Mouse (Mus musculus): ENCODE results near the gene Gm44511. TPM values are rescaled to one million over a fixed set of nuclear protein-coding genes. Genes with fewer than 3 reads are reported as not detected.
A peak's percentile ranks its signal among the peaks of the same experiment; 100 is the strongest.
"Not testable (repeated sequence)": the region's sequence is repeated elsewhere in the genome, so short reads cannot be mapped to it uniquely, and the experiment has no call there.

The Gm44511 gene
- total and polyA plus RNA-seq, 3 experiments, result not detected

DNA sequence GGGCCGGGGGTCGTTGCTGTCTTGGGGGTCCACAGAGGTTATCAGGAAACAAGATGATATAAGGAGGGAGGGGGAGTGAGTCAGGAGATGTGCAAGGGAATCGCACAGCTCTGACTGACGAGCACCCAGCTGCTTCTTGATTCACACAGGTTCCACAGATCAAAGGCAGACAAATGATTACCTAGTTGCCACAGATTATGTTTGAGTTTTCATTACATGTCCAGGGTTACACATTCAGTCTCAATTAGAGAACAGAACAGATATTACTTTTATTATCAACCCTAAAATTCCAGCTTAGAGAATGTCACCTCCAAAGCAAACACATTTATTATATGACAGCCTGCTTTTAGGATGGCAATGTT, 70.7 kb downstream of the Gm44511 start:
- not testable (repeated sequence) for H3K9ac ChIP-seq (ENCODE audit: control insufficient read depth, low read depth, low read length, poor library complexity, severe bottlenecking); H3K27ac ChIP-seq (ENCODE audit: control insufficient read depth, low read depth, low read length)

DNA sequence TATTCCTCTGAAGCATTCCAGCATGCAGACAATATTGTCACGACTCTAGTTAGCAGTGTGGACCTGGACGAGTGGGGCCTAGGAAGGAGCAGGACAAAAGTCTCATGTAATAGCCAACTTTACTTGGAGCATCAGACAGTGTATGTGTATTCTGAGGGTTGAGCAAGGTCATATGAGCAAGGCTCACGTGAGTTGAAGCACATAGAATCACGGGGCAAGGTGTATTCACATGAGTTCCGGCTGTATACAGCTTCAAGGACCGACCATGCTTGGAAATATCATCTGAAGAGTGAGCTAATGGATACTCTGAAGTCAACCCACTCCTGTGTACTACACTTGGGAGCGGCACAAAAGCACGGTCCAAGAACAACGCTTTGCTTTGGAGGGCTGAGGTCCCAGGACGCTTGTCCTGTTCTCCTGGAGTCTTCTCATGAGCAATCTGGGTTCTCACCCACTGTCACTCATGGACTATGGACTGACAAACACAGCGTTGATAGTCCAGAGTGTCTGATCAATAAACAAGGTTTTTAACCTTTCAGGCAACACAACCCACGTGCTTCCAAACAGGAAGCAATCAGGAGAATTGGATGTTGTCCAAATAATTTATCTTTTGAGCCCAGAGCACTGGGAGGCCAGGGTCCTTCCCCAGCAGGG, 71.2 kb downstream of the Gm44511 start:
- H3K9ac ChIP-seq (ENCODE audit: control insufficient read depth, low read depth, low read length, poor library complexity, severe bottlenecking); DNase-seq (ENCODE audit: low read depth, low spot score); H3K4me3 ChIP-seq (ENCODE audit: control insufficient read depth in 1 of 2, insufficient read depth in 1 of 2, low read depth in 2 of 2, low read length in 2 of 2); H3K27me3 ChIP-seq (ENCODE audit: control insufficient read depth in 1 of 2, insufficient read depth in 2 of 2, low read length in 2 of 2); H3K9me3 ChIP-seq (replicated peaks; ENCODE audit: insufficient read depth, low read length); H3K79me2 ChIP-seq (ENCODE audit: control insufficient read depth, insufficient read depth, low read length, poor library complexity); H3K36me3 ChIP-seq (ENCODE audit: control insufficient read depth in 1 of 2, insufficient read depth in 2 of 2, low read length in 2 of 2); H3K27ac ChIP-seq (ENCODE audit: control insufficient read depth, low read depth, low read length); H3K4me1 ChIP-seq (ENCODE audit: control insufficient read depth in 1 of 2, insufficient read depth in 2 of 2, low read length in 2 of 2): not testable (repeated sequence)

More for the DNA sequence above, 70.7 kb downstream of the Gm44511 start:
- not testable (repeated sequence) for H3K4me3 ChIP-seq (ENCODE audit: control insufficient read depth in 1 of 2, insufficient read depth in 1 of 2, low read depth in 2 of 2, low read length in 2 of 2); H3K9me3 ChIP-seq (replicated peaks; ENCODE audit: insufficient read depth, low read length); H3K36me3 ChIP-seq (ENCODE audit: control insufficient read depth in 1 of 2, insufficient read depth in 2 of 2, low read length in 2 of 2); H3K27me3 ChIP-seq (ENCODE audit: control insufficient read depth in 1 of 2, insufficient read depth in 2 of 2, low read length in 2 of 2); H3K4me1 ChIP-seq (ENCODE audit: control insufficient read depth in 1 of 2, insufficient read depth in 2 of 2, low read length in 2 of 2); DNase-seq (ENCODE audit: low read depth, low spot score); H3K79me2 ChIP-seq (ENCODE audit: control insufficient read depth, insufficient read depth, low read length, poor library complexity)

GRCm38 (mm10) chr6:128754265-128754664, 71.8 kb downstream of the Gm44511 start:
- H3K79me2 ChIP-seq (ENCODE audit: control insufficient read depth, insufficient read depth, low read length, poor library complexity); H3K9me3 ChIP-seq (replicated peaks; ENCODE audit: insufficient read depth, low read length); H3K27ac ChIP-seq (ENCODE audit: control insufficient read depth, low read depth, low read length); H3K4me1 ChIP-seq (ENCODE audit: control insufficient read depth in 1 of 2, insufficient read depth in 2 of 2, low read length in 2 of 2); H3K36me3 ChIP-seq (ENCODE audit: control insufficient read depth in 1 of 2, insufficient read depth in 2 of 2, low read length in 2 of 2); DNase-seq (ENCODE audit: low read depth, low spot score); H3K27me3 ChIP-seq (ENCODE audit: control insufficient read depth in 1 of 2, insufficient read depth in 2 of 2, low read length in 2 of 2): not testable (repeated sequence)
- H3K9ac ChIP-seq (ENCODE audit: control insufficient read depth, low read depth, low read length, poor library complexity, severe bottlenecking), result 0 out of 2 replicates have a peak overlapping the region, but pooled peaks have one; percentile 14
- 0 out of 4 replicates have a peak overlapping the region, but pooled peaks of 1 of the 2 experiments have one; percentile 31 for H3K4me3 ChIP-seq (ENCODE audit: control insufficient read depth in 1 of 2, insufficient read depth in 1 of 2, low read depth in 2 of 2, low read length in 2 of 2)

GRCm38 (mm10) chr6:128753610-128754224, 72.4 kb downstream of the Gm44511 start:
- H3K27ac ChIP-seq (ENCODE audit: control insufficient read depth, low read depth, low read length); H3K36me3 ChIP-seq (ENCODE audit: control insufficient read depth in 1 of 2, insufficient read depth in 2 of 2, low read length in 2 of 2); H3K9ac ChIP-seq (ENCODE audit: control insufficient read depth, low read depth, low read length, poor library complexity, severe bottlenecking); H3K4me1 ChIP-seq (ENCODE audit: control insufficient read depth in 1 of 2, insufficient read depth in 2 of 2, low read length in 2 of 2); H3K79me2 ChIP-seq (ENCODE audit: control insufficient read depth, insufficient read depth, low read length, poor library complexity); H3K9me3 ChIP-seq (replicated peaks; ENCODE audit: insufficient read depth, low read length); H3K4me3 ChIP-seq (ENCODE audit: control insufficient read depth in 1 of 2, insufficient read depth in 1 of 2, low read depth in 2 of 2, low read length in 2 of 2); H3K27me3 ChIP-seq (ENCODE audit: control insufficient read depth in 1 of 2, insufficient read depth in 2 of 2, low read length in 2 of 2): not testable (repeated sequence)
- peak; percentile 45 for DNase-seq (ENCODE audit: low read depth, low spot score)
- TF ChIP-seq CTCF (IDR thresholded peaks at IDR 0.05 in 2 of 3, conservative IDR thresholded peaks at IDR 0.05 in 1 of 3; ENCODE audit: control insufficient read depth in 1 of 3, insufficient read depth in 1 of 3, low read depth in 2 of 3, low read length in 3 of 3, poor library complexity in 1 of 3, severe bottlenecking in 1 of 3), result peak in 2 of 3 experiments; percentile 9 to 36; a peak in 4 of 6 replicates
- peak; percentile 20 for TF ChIP-seq RAD21 (IDR thresholded peaks at IDR 0.05; ENCODE audit: low read depth, low read length)
- peak; percentile 17; the same call in 1 of the 2 replicates for TF ChIP-seq SMC3 (IDR thresholded peaks at IDR 0.05; ENCODE audit: low read depth, low read length)

- not testable (repeated sequence) for H3K4me3 ChIP-seq (ENCODE audit: control insufficient read depth in 1 of 2, insufficient read depth in 1 of 2, low read depth in 2 of 2, low read length in 2 of 2); H3K27ac ChIP-seq (ENCODE audit: control insufficient read depth, low read depth, low read length); H3K9ac ChIP-seq (ENCODE audit: control insufficient read depth, low read depth, low read length, poor library complexity, severe bottlenecking); H3K9me3 ChIP-seq (replicated peaks; ENCODE audit: insufficient read depth, low read length); H3K79me2 ChIP-seq (ENCODE audit: control insufficient read depth, insufficient read depth, low read length, poor library complexity); H3K4me1 ChIP-seq (ENCODE audit: control insufficient read depth in 1 of 2, insufficient read depth in 2 of 2, low read length in 2 of 2); DNase-seq (ENCODE audit: low read depth, low spot score); H3K27me3 ChIP-seq (ENCODE audit: control insufficient read depth in 1 of 2, insufficient read depth in 2 of 2, low read length in 2 of 2); H3K36me3 ChIP-seq (ENCODE audit: control insufficient read depth in 1 of 2, insufficient read depth in 2 of 2, low read length in 2 of 2)
These were observed 79.1 kb downstream of the Gm44511 start for GRCm38 (mm10) chr6:128747006-128747405.
